Mouse (Mus musculus) cerebellum, adult 2 months (tissue): Measurements from ENCODE around the gene Rfx2.

Experiments used
- CTCF ChIP-seq: fragments of 200-500 bp; IDR thresholded peaks from 2 replicates; pipeline ENCODE4 v1.5.1; 2011; ENCODE audit warnings: low read depth, mild to moderate bottlenecking, control low read depth, low read length, moderate library complexity, borderline replicate concordance; ENCODE audit not compliant: insufficient read depth
- POLR2A ChIP-seq: fragments of 200-500 bp; IDR thresholded peaks from 2 replicates; pipeline ENCODE4 v1.6.1; 2011; ENCODE audit warnings: low read length, control low read depth, borderline replicate concordance; ENCODE audit not compliant: insufficient read depth

DNA sequence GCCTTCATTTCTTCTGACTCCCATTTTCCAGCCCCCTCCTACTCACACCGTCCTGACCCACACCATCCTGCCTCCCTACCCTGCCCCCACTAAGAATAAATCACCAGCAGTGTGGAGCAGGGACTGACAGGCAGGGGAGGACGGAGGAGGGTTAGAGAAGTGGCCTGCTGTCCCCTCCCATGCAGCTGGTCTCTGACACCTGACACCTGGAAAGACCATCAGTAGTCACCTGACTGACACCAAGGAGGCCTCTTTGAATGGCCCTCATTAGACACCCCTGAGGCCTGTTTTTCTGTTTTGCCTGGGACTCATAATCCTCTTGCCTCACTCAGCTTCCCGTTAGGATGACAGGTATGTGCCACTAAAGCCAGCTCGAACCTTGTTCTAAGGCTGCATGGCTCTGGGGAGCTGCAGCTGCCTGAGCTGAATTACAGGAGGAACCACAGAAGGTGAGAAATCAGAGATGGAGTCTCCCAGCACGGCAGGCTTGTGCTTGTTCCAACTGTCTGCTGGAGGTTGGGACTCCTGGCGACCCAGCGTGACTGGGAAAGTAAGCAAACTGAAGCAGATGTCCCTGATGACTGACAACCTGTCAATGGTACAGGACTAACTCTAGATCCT is 103.7 kb downstream of the Rfx2 start:
- TF ChIP-seq POLR2A (no peak), CTCF (no peak)
